Mouse (Mus musculus) induced T-regulatory cell, adult 2 months (primary cell): ENCODE measurements around the gene Ldlrad1.

ENCODE experiments used
- DNase-seq: peaks from one replicate; pipeline ENCODE4 v3.0.0-alpha.2; 2012; ENCODE audit warnings: low read depth

Ldlrad1 gene

DNA sequence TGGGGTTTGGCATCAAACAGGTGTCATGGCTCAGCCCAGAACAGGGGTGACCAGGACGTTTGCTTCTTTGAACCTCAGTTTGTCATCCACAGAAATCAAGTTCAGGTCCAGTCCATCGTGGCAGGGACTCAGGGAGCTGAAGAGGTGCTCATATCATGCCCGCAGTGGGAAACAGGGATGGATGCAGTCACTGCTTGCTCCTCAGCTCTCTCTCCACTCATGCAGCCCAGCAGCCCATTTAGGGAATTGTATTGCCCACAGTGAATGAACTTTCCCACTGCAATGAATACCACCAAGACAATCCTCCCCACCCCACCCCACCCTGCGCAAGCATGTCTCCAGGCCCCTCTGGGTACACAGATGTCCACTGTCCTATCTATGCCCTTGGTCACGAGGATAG lies 3.0 kb downstream of the Ldlrad1 start:
- no peak for DNase-seq

DNA sequence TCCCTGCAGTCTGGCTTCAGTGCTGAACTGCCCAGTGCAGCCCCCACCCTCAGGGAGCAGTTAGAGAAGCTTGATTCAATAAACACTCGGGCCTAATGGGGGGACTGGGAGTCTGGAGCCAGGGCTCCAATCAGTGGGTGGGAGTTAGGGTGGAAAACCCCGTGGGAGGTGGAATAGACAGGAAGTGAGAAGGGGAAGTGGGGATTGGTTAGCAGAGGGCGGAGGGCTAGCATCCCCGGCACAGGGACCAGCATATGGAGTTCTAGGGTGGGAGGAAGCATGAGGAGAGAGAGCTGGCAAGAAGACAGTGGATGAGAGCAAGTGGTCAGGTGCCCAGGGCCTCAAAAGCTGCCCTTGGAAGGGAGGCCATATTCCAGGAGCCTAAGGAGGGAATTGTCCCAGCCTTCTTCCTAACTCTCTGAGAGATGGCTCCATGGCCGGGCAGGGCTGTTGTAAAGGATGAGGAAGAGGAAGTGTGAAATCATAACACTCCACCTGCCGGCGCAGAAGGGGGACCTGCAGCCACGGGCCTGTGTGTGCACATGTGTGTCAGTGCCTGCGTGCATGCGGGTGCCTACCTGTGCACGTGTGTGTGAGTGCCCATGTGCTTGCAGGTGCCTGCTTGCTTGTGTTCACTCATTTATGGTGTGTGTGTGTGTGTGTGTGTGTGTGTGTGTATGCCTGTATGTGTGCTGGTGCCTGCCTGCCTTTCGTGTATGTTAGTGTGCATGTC lies 4.5 kb downstream of the Ldlrad1 start:
- DNase-seq = no peak

DNA sequence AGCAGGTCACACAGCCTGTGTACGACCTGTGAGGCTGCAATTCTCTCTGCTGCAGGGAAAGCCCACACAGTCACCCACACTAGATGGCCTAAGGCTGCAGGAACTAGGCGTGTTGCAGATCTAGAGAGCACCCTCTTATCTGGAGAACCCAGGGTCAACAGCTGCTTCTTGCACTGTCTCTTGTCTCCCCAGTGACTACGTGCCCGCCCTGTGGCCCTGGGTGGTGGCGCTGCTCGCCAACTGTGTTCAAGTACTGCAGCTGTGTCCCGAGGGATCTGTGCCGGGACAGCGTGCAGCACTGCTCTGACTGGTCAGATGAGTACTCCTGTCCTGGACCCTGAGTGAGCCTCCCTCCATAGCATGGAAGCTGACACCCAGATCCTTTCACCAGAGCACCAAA lies 8.6 kb downstream of the Ldlrad1 start:
- no peak for DNase-seq

DNA sequence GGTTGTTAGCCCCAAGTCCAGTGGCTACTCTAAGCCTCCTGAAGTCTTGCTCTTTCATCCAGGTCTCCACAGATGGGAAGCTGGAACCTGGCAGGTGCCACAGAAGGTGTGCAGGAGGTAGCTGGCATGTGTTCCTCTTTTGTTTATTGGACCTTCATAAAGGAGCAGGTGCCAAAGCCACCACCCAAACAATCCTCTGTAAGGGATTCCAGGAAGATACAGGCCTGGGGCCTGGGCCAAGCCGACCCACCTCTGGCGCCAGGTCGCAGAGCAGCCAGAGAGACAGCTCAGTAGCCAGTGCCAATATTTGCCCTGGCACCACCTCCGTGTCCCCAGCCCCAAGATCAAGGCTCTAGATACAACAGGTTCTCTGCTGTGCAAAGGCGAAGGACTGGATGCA lies 12.5 kb downstream of the Ldlrad1 start:
- no peak for DNase-seq

DNA sequence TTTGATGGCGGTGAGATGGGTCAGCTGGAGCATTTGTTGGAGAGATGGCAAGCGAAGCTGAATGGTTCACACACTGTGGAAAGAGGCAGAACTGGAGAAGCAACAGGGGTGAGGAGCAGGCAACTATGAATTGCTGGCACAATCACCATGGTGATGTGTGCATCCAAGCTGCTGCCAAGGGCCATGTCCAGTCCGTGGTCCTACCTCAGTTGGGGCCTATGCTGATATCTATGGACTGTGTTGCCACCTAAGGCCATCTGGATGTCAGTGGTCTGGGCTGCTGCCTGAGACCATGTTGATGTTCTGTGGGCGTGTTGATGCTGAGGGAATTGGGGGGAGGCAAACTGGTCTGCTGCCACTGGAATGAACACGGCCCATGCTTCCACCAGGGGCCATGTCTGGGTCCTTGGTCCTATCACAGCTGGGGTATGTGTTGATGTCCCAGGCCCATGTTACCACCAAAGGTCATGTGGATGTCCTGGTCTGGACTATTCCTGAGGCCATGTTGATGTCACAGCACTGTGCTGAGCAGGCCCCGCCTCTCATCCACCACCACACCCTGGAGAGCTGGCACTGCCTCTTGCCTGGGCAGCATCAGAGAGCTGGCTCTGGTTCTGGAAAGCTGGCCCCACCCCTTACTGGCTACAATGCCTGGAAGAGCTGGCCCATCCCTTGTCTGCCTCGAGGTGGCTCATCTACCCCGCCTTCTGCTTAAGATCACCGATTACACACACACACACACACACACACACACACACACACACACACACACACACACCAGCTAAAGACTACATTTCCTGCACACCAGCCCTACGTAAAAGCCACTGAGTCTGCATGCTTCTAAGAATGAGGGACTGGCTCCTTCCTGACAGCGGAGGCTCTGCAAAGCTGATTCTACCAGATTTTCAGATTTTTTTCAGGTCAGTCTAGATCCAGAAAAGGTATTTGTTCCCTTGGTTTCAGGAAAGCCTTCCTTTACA lies 14.5 kb downstream of the Ldlrad1 start:
- DNase-seq = peak; percentile 33

DNA sequence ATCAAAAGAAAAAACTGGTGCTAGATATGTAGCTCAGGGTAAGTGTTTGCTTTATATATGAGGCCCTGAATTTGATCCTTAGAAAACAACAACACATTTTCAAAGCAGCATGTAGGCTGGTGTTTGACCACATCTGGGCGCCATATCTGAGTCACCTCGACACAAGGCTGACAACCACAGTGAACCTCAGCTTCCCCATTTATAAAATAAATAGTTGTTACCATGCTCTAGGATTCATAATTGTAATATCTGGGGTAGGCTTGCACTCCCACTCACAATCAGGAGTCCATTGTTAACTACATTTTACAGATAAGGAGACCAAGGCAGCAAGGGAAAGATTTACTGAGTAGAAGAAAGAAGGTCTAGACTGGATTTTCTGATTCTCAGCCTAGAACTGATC lies 17.3 kb downstream of the Ldlrad1 start:
- DNase-seq = no peak

DNA sequence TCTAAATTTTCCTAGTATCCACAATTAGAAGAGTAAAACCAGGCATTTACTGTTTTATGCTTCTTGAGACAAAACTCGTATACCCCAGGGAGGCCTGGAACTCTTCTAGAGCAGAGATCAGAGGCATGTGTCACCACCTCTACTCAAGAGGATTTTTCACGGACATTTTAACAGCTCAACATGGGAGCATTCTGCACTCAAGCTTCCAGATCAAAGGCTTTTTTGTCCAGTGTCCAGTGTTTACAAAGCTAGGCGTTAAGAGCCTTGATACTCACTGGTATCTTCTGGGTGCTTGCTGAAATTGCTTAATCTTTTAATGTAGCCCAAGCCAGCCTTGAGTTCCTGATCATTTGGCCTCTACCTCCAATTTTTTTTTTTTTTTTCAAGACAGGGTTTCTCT lies 23.2 kb downstream of the Ldlrad1 start:
- DNase-seq = no peak

DNA sequence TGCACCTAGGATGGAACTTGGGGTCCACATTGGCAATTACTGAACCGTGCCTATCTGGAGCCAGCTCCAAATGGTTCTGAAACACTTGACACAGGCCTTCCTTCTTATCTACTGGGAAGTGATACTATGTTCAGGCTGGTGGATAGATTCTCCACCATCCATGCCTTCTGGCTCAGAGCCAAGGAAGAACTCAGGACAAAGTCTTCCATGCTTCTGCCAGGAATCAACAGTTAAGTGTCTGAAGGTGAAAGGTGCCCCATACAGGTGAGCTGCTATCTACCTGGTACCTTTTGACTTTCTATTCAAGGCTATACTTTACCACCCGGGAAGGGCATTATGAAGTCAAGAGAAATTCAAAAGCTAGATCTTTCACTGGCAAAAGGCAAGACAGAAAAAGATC lies 29.3 kb downstream of the Ldlrad1 start:
- no peak for DNase-seq

DNA sequence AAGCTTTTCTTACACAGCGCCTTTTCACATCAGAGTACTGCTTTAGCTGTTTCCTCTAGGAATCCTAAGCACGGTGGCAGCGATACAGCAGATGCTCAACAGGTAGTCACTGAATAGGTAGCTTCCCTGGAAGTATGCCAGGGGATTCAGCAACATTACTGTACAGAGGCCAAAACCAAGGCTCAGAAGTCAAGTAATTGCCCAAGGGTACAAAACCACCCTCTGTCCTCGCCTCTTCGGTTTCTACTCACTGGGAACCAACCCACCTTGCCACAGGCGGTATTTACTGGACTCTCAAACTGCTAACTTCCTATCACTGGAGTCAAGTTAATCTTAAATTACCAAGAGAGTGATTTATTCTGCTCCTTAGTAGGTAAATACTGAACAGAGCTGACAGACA lies 31.2 kb downstream of the Ldlrad1 start:
- DNase-seq = no peak

DNA sequence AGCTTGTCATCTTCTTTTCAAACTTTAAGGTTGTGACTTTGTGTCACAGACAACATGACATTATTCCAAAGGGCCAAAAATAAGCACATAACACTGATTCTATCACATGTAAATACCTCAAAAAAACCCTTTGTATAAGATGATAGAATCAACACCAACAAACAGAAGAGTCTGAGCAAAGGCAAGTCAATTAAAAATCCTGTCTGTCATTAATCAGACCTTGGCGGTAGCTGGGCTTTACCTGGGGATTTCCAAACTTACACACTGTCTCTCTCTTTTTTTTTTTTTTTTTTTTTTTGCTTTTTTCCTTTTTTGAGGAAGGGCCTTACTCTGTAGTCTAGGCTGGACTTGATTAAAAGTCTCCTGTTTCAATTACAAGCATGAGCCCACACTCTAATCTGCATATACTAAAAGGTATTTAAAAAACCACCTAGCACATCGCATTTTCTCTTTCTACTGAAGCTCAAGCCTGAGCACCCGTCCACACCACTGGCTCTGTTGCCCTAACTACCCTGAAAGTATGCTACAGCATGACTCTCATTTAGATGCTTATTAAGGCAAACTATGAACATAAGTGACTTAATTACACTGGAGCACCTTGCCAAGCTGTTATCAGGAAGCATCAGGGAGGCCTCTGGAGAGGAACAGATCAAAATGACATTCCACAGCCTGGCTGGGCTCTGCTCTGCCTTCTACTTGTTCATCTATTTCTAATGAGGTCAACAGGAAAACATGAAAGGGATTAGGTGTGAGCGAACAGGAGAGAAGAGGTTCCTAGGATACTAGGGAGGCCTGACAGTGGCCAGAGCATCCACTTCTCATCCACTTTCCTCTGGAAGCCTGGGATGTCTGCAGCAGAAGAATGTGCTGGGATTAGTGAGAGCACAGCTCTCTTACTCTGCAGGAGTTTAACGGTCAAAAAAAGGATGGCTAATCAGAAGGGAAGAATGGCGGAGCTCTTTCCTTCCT lies 34.7 kb downstream of the Ldlrad1 start:
- peak; percentile 39 for DNase-seq

DNA sequence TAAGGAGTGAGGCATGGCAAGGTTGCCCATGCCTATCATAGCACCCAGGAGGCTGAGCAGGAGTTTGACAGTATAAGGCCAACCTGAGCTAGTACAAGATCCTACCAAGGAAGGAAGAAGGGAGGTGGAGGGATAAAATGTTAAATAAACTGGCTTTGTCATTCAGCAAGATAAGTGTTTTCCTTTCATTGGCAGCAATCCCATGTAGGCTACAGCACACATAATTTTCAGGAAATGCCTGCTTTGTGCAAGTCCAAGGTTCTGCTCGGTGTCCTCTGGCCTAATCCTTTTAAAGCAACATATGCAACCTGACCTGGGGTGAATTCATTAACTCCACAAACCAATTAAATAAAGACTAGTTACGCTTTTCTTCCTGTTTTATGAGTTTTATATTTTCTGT lies 36.4 kb downstream of the Ldlrad1 start:
- no peak for DNase-seq

DNA sequence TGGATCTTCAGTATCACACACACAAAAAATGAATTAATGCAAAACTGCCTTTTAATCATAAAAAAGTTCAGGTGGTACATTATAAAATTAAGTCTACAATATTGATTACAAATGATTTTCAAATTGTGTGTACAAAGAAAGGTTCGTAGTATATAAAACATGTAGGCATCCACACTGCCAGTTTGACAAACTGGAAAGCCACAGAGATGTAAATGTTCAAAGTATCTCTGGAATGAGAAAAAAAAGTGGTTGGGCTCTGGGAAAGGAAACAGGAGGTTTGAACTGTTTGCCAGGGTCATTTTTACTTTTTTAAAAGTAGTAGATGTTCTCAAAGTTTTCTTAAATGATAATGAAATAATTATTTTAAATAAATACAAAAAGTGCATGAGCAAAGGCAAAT lies 37.1 kb downstream of the Ldlrad1 start:
- DNase-seq = no peak

DNA sequence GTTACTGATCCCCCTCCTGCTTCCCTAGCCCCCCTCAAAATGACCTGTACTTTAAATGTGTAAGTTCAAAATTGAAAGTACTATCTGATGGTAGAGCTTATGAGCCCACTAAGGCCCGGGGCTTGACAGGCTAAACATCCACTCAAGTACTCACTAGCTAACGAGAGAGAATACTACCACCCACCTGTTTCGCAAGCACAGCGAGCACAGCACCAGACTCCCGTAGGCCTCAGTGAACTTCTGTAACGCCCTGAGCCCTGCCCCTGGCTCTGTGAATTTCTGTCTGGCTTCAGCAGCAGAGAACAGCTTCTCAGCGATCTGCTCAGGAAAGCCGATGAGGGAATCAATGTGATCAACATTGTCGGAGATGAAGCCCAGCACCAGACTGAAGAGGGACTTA lies 38.1 kb downstream of the Ldlrad1 start:
- no peak for DNase-seq

DNA sequence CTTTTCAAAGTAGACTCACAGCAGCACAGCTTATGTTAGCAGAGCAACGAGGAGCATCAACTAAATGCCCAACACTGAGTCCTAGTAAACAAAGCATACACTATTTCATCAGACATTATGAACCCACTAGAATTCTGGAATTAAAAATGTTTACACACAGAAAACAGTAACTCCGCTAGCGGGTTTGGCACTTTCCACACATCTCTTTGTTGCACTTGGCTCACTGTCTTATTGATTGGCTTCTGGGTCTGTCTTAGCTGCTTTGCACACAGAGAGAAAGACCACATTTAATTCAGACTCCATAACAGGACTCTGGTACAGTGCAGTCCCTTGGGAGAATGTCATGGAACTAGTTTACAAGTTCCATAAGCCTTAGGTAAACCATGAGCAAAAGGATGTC lies 39.1 kb downstream of the Ldlrad1 start:
- DNase-seq = no peak

DNA sequence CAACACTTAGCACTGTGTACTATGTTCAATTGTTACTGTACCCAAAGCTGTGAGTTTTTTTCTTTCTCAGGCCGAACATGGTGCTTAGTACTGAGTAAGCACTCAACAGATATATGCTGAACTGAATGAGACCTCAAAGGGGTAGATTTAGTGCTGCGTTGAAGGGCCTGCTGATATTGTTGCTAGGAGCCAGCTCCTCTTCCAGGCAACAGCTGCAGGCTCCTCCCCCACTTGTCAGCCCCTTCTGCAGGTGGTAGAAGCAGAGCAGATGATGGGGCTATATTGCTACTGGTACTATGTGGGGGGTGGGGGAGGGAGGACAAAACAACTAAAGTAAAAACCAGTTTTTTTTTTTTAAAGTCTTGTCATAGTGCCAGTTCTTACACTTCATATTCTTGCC lies 40.5 kb downstream of the Ldlrad1 start:
- DNase-seq = no peak

DNA sequence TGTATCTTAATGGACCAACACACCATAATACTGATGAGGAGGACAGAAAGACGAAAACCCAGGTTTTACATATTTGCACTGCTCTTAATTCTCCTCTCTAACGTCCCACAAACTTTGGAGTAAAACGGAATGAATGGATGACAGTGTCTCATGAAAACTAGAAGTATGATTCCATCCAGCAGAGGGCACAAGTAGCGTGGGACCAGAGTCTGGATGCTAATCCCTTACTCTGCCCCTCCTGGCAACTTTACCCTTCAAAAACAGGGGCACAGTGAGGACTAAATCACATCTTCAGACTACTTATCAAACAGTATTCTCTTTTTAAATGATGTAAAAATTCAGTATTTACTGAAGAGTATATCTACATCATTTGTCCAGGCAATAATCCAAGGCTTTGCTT lies 41.5 kb downstream of the Ldlrad1 start:
- peak; percentile 68 for DNase-seq

DNA sequence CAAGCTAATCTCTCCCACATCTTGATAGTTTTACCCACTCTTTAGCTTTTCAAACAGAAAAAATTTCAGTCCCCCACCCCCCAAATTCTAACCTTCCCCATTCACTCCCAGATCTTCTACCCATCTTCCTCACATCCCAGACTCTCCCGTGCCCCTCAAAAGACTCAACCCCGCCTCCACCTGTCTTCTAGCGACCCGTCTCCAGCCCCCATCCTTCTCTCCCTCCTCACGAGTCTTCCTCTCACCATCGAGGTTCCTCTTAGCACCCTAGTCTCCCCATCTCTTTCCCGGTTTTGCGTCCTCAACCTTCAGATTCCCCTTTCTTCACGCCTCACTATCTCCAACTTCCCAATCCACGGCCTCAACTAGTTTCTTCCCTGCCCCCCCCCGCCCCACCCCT lies 43.5 kb downstream of the Ldlrad1 start:
- DNase-seq = no peak

DNA sequence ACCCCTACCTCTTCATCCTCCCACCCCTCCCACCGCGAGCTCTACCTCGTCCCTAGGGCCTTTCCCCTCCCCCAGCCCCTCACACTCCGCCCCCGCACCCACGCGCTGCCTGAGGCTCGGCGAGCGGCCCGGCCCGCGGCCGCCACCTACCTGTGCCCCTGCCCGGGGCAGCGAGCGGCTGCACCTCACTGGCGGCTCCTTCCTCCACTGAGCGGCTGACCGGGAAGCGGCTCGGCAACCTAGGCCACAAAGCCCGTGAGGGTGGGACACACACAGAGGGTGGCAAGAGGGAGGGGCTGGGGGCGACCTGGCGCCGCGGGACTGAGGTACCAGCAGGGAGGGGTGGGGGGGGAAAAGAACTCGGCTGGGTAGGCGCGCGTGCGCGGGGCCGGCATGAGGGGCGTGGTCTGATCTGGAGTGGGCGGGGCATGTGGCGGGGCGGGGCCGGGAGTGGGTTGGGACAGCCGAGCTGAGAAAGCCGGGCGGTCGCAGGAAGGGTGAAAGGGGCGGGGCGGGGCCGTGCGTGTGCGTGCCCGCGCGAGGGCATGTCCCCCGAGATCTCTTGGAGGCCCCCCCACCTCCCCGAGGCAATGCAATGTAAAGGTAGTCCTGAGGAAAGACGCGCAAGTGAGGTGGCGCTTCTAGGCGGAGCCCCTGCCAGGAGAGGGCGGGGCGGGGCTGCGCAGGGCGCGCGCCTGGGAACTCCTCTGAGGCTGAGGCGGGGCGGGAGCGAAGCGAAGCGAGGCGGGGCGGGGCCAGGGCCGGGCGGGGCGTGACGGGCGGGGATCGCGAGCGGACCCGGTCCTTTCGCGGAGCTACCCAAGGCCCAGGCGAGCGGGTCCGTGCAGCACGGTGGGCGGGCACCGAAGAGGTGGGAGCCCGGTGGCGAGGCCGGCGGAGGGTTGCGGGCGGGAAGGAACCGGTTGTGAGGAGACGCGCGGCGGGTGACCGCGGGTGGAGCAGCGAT lies 44.4 kb downstream of the Ldlrad1 start, which contains the start of the genes Lrrc42 and Hspb11:
Gene Lrrc42, minus strand, starts transcription at position 408 of the 967 bp plus-strand sequence.
Gene Hspb11, plus strand, starts transcription at position 469 of the 967 bp plus-strand sequence.
- peak; percentile 97 for DNase-seq

DNA sequence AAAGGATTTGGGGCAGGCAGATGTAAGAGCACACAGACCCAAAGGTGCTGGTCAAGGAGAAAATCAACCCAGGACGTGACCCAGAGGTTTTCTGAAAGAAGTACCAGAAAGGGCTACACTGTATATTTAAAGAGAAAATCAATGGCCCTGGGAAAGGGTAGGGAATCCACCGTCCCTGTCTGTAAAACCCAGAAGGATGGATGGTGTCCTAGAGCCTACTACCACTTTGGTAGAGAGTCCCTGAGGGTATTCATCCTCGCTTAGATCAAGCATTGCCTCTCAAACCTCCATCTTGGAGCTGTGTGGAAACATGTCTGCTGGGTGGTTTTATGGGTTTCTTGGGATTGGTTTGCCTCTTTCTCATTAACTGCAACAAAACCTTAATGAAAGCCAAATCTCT lies 45.4 kb downstream of the Ldlrad1 start:
- peak; percentile 12 for DNase-seq

DNA sequence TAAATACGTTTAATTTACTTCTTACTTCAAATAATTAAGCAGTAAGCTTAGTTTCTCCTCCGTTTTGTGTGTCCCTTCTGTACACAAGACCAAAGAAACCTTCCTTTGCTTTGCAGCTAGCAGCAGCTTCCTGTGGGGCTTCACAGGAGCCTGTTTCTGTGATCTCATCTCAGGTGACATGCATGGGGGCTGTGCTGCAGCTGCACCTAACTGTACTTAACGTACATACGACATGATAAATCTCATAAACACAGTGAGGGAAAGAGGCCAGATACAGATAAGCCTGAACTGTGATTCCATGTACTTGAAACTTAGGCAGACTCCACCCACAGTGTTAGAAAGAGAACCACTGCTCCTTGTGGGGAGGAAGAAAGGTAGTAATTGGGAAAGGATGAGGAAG lies 51.0 kb downstream of the Ldlrad1 start:
- DNase-seq = peak; percentile 35
